Mouse (Mus musculus): ENCODE results near the gene Arhgef11. TPM values are rescaled to one million over a fixed set of nuclear protein-coding genes. Genes with fewer than 3 reads are reported as not detected.

Arhgef11 gene
- 10 to 100 TPM; 34.2 TPM for total RNA-seq (2023)

DNA sequence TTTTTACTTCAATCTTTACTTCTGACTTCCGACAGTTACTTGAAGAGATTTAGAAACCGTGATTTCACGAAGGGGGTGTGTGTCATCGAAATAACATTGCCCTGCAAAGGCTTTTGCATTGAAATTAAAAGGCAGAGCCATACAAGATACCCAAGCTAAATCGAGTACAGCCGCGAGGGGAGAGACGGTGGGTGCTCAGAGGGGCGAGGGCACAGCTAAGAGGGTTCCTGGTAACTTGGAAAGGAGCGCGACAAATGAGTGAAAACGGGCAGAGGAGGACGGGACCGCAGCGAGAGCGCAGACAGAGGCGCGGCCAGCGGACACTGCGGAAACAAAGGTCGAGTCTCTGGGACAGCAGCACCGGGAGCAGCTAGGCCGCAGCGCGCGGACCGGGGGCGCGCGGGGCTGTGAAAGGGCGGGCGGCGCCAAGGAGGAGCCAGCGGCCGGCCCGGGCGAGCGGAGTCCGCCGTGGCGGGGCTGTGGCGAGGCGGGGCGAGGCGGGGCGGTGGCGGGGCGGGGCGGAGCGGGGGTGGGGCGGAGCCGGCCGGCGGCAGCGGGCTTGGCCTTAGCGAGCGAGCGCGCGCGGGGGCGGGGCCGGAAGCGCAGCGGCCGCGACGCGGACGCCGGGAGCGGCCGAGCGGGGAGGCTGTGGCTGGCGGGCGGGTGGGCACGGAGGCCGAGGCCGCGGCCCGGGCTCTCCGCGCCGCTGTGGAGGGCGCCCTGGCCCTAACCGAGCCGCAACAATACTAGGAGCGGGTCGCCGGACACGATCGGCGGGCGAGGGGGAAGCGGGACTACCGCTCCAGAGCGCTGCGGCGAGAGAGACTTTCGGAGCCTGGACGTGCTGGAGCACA lies at the start of gene Arhgef11:
Arhgef11 (plus strand) TSS at position 603 of the 854 bp plus-strand sequence.

DNA sequence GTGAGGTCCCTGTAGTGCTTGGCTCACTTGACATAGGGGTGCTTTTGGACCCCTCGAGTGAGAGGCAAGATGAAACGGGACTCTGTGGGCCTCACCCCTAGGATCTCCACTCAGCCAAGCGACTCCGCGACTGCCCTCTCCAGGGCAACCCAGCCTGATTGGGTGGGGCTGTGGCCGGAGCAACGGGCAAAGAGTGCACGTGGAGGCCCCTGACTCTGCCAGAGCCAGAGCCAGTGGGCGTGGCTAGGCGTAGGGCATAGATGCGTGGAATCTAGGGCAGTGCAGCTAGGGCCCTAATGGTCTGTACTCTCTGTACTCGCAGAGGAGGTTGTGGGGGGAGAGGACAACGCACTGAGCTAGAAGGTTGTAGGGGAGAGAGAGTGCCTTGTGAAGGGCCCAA lies 131.1 kb downstream of the Arhgef11 start, which contains the start of gene Lrrc71:
Lrrc71 (minus strand) TSS at position 195 of the 400 bp plus-strand sequence.

Other genes starting within 250 kb of the Arhgef11 start
- 10 to 100 TPM; 19.2 to 28.8 TPM for gene Fcrl1, start 241.2 kb upstream of the Arhgef11 start, total RNA-seq (2023)
- gene Fcrl5, start 181.8 kb upstream of the Arhgef11 start, total RNA-seq (2023): under 1 TPM; 0.31 to 0.58 TPM
- 10 to 100 TPM; 65.0 to 70.3 TPM for gene Etv3, start 92.2 kb upstream of the Arhgef11 start, total RNA-seq (2023)
- not detected for gene Lrrc71, start 131.1 kb downstream of the Arhgef11 start, total RNA-seq (2023)
- not detected for gene Ntrk1, start 177.6 kb downstream of the Arhgef11 start, total RNA-seq (2023)
- gene Insrr, start 179.4 kb downstream of the Arhgef11 start, total RNA-seq (2023): not detected
- 1 to 10 TPM in 1 of 2 experiments, under 1 TPM in 1; 0.81 to 1.4 TPM for gene Pear1, start 206.7 kb downstream of the Arhgef11 start, total RNA-seq (2023)
- 1 to 10 TPM in 1 of 2 experiments, under 1 TPM in 1; 0.79 to 1.8 TPM for gene Sh2d2a, start 229.2 kb downstream of the Arhgef11 start, total RNA-seq (2023)